Mouse (Mus musculus) C2C12 (cell line): ENCODE data around the gene Smarcb1. TPM values are rescaled to one million over a fixed set of nuclear protein-coding genes. Genes with fewer than 3 reads are reported as not detected.

Source experiments
- H3K27me3 ChIP-seq: one replicate; pipeline ENCODE4 v1.6.1; 2011; ENCODE audit not compliant: control insufficient read depth, insufficient read depth, insufficient read length
- H3K36me3 ChIP-seq: one replicate; pipeline ENCODE4 v1.6.1; 2011; ENCODE audit not compliant: control insufficient read depth, insufficient read depth
- H3K4me3 ChIP-seq: one replicate; pipeline ENCODE4 v1.5.1; 2011; ENCODE audit warnings: mild to moderate bottlenecking, control low read depth; ENCODE audit not compliant: poor library complexity, insufficient read depth, severe bottlenecking
- H3K79me2 ChIP-seq: one replicate; pipeline ENCODE4 v1.6.1; 2011; ENCODE audit not compliant: control insufficient read depth, insufficient read depth
- H3K79me3 ChIP-seq: one replicate; pipeline ENCODE4 v1.6.1; 2011; ENCODE audit warnings: low read depth, control low read depth
- H3ac ChIP-seq: one replicate; pipeline ENCODE3; 2011; ENCODE audit warnings: low read depth; ENCODE audit not compliant: control insufficient read depth, insufficient read length
- CEBPB ChIP-seq: IDR thresholded peaks from one replicate; pipeline ENCODE4 v1.6.1; 2011; ENCODE audit warnings: low read depth, mild to moderate bottlenecking, control low read depth, moderate library complexity
- CTCF ChIP-seq: IDR thresholded peaks from one replicate; pipeline ENCODE4 v1.5.1; 2011; ENCODE audit not compliant: control insufficient read depth, insufficient read depth, insufficient read length
- FOSL1 ChIP-seq: IDR thresholded peaks from one replicate; pipeline ENCODE4 v1.8.0; 2011; ENCODE audit warnings: mild to moderate bottlenecking, low read length; ENCODE audit not compliant: poor library complexity, insufficient read depth, severe bottlenecking
- MAX ChIP-seq: IDR thresholded peaks from one replicate; pipeline ENCODE4 v1.6.1; 2011; ENCODE audit warnings: mild to moderate bottlenecking, control low read depth
- MYOD1 ChIP-seq: IDR thresholded peaks from one replicate; pipeline ENCODE4 v1.6.1; 2011; ENCODE audit warnings: low read depth; ENCODE audit not compliant: control insufficient read depth, insufficient read length
- MYOG ChIP-seq: IDR thresholded peaks from one replicate; pipeline ENCODE4 v1.6.1; 2011; ENCODE audit not compliant: control insufficient read depth, insufficient read length; ENCODE audit errors: extremely low read depth
- USF1 ChIP-seq: IDR thresholded peaks from one replicate; pipeline ENCODE4 v1.6.1; 2011; ENCODE audit warnings: low read depth, mild to moderate bottlenecking, control low read depth, moderate library complexity
- polyA plus RNA-seq: library from polyadenylated mRNA; unstranded; fragments of >200 nt; fragmentation: generic; extraction: Trizol; gene quantifications from one replicate; pipeline ENCODE4 v1.2.1, GENCODE M21; 2012; ENCODE audit warnings: missing spikeins

The Smarcb1 gene
- polyA plus RNA-seq, 1 experiment: 133 TPM

DNA sequence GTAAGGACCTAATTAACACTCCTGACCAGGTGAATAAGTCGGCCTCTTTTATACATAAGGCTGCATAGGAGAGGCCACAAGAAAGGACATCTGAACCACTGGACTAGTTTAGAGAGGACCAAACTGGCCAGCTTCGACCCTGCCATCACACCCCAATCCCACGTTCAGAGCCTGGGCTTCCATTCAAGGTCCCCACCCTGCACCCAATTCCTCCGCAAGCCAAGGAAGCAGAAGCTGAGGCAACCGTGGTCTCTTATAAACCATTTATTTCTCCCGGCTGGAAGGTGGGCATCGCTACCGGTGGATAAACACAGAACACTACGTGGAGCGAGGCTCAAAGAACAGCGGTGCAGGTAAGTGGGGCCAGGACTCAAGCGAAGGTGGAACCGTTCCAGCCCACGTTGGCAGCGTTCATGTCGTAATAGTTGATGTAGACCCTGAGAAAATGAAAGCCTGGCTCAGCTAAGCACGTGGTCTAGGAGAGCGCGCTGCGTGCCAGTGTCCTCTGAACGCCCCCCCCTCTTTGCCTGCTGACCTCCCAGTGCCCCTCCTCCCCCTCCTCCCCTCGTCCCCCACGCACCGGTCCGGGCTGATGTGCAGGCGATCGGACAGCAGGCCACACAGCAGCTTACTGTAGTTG, 62.2 kb downstream of the Smarcb1 start:
- H3K27me3 ChIP-seq: no peaks in the 10 kb centered on the region
- TF ChIP-seq CEBPB (no peak), FOSL1 (no peak), CTCF (no peak), MAX (no peak)
- peak overlapping the region; percentile 83 for H3K4me3 ChIP-seq
- peaks cover 22% of the 10 kb centered on the region for H3K36me3 ChIP-seq
- peaks cover 14% of the 10 kb centered on the region for H3K79me3 ChIP-seq
- H3K79me2 ChIP-seq: peaks cover 28% of the 10 kb centered on the region
- H3ac ChIP-seq: peak overlapping the region; percentile 67

GRCm38 (mm10) chr10:75857598-75857997, 63.8 kb downstream of the Smarcb1 start:
- TF ChIP-seq CTCF (no peak), MYOG (no peak), MAX (no peak), USF1 (no peak), FOSL1 (no peak), MYOD1 (no peak)
- Histone ChIP-seq H3K27me3 (no peaks in the 10 kb centered on the region), H3ac (no peak overlapping the region), H3K36me3 (peaks cover 22% of the 10 kb centered on the region), H3K79me3 (peaks cover 14% of the 10 kb centered on the region), H3K79me2 (peaks cover 28% of the 10 kb centered on the region), H3K4me3 (no peak overlapping the region)

DNA sequence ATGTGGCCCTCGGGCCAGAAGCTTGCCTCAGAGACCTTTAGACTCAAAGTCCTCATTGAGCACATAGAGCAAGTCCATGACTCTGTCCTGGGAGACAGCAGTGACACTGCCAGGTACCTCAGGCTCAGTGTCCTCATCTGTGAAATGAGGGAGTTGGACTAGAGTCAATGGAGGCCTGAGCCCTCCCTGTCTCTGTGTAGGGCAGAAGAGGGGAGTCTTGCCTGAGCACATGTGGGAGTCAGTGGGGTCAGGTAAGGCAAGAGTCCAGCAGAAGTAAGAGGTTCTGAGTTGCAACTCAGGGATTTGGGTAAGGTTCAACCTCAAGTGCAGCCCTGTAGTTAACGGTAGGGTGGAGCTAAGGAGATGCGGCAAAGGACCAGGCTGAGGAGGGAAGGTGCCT, 64.4 kb downstream of the Smarcb1 start:
- peaks cover 14% of the 10 kb centered on the region for H3K79me3 ChIP-seq
- TF ChIP-seq CEBPB (no peak), MYOD1 (no peak), MAX (no peak)
- peaks cover 28% of the 10 kb centered on the region for H3K79me2 ChIP-seq
- no peak overlapping the region for H3K4me3 ChIP-seq
- H3ac ChIP-seq: no peak overlapping the region
- no peaks in the 10 kb centered on the region for H3K27me3 ChIP-seq
- H3K36me3 ChIP-seq: peaks cover 22% of the 10 kb centered on the region

DNA sequence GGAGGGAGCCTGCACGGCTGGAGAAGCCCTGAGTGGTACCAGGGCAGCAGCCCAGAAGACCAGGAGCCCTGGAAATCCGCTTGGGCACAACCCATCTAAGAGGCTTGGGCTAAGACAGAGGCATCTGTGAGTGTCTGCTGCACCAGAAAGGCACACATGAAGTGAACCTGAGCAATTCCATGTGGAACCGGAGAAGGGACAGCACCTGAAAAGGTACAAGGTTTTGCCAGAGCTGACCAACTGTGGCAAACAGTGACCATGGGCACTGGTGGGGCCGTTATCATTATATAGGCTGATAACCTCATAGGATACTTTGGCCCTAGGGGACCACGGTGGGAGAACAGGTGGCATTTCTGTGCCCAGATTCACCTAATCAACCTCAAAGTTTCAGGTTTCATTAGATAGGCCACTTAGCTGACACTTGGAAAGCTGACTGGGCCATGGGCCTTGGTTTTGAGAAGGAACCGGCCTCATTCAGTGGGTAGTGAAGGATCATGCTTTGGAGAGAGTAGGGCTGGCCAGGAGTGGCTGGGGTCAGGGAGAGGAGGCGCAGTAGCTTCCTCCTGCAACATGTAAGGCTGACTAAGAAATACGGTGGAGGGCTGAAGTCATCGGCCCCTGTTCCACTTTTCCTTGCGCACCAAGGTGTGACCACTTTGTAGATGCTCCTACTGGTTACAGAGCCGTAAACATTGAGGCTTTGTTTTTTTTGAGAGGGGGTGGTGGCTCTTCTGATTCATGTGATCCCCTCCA, 65.1 kb downstream of the Smarcb1 start:
- no peak for TF ChIP-seq FOSL1
- TF ChIP-seq CTCF: no peak
- TF ChIP-seq USF1: no peak
- TF ChIP-seq CEBPB: no peak
- TF ChIP-seq MAX: no peak
- no peak for TF ChIP-seq MYOG

DNA sequence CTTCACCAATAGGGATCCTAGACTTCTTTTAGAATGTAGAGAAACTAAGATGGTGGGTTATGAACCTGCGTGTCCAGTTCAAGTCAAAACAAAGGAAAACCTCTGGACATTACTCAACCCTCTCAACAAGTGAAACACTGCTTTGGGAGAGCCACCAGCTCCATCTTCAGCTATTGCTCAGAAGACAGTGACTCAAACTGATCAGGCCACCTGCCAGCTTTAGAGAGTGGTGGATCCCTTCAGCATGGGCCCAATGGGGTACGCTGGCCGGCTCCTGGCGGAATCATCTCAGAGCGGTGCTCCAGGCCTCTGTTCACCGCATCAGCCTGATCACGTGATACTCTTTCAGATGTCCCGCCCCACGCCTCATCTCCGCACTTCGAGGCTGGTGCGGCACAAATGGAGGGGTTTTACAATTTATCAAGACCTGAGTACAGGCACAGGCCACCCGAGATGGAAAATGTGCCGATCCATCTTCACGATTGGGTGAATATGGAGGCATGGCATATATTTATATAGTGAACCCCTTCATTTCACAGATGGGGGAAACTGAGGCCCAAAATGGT, 65.9 kb downstream of the Smarcb1 start:
- H3ac ChIP-seq: no peak overlapping the region
- peaks cover 28% of the 10 kb centered on the region for H3K79me2 ChIP-seq
- H3K79me3 ChIP-seq: peaks cover 14% of the 10 kb centered on the region
- TF ChIP-seq MYOD1 (no peak), CEBPB (no peak), MYOG (no peak), CTCF (no peak), MAX (no peak), USF1 (no peak), FOSL1 (no peak)
- H3K36me3 ChIP-seq: peaks cover 22% of the 10 kb centered on the region
- no peaks in the 10 kb centered on the region for H3K27me3 ChIP-seq
- no peak overlapping the region for H3K4me3 ChIP-seq

More for the DNA sequence above, 65.1 kb downstream of the Smarcb1 start:
- H3K79me3 ChIP-seq: peaks cover 14% of the 10 kb centered on the region
- no peak overlapping the region for H3ac ChIP-seq
- H3K27me3 ChIP-seq: no peaks in the 10 kb centered on the region
- no peak overlapping the region for H3K4me3 ChIP-seq
- H3K79me2 ChIP-seq: peaks cover 28% of the 10 kb centered on the region
- H3K36me3 ChIP-seq: peaks cover 22% of the 10 kb centered on the region

GRCm38 (mm10) chr10:75854791-75855190, 66.6 kb downstream of the Smarcb1 start:
- no peak overlapping the region for H3K4me3 ChIP-seq
- peaks cover 22% of the 10 kb centered on the region for H3K36me3 ChIP-seq
- H3K79me2 ChIP-seq: peaks cover 25% of the 10 kb centered on the region
- TF ChIP-seq MYOG: no peak
- no peak for TF ChIP-seq CEBPB
- TF ChIP-seq FOSL1: no peak
- no peak for TF ChIP-seq CTCF
- TF ChIP-seq USF1: no peak
- TF ChIP-seq MAX: no peak
- TF ChIP-seq MYOD1: no peak
- no peak overlapping the region for H3ac ChIP-seq
- peaks cover 13% of the 10 kb centered on the region for H3K79me3 ChIP-seq
- no peaks in the 10 kb centered on the region for H3K27me3 ChIP-seq
